Mouse (Mus musculus) inflammation-experienced regulatory T-cells, adult 6 months (primary cell): ENCODE results near the gene Tcl1. TPM values are rescaled to one million over a fixed set of nuclear protein-coding genes. Genes with fewer than 3 reads are reported as not detected.
"Not testable (repeated sequence)": the region's sequence is repeated elsewhere in the genome, so short reads cannot be mapped to it uniquely, and the experiment has no call there.

Experiments used
- ATAC-seq: one replicate; pipeline ENCODE4 v1.8.0; 2017
- polyA plus RNA-seq, 3 experiments: library from polyadenylated mRNA; unstranded; fragments of 100-300 nt; shearing (Covaris generic); gene quantifications; one replicate each; pipeline ENCODE4 v1.2.1; 2017

Tcl1 gene
- not detected for polyA plus RNA-seq

GRCm38 (mm10) chr12:105222601-105223319 is at the start of gene Tcl1:
Gene Tcl1, minus strand, starts transcription at chr12:105222793.
- no peak for ATAC-seq

DNA sequence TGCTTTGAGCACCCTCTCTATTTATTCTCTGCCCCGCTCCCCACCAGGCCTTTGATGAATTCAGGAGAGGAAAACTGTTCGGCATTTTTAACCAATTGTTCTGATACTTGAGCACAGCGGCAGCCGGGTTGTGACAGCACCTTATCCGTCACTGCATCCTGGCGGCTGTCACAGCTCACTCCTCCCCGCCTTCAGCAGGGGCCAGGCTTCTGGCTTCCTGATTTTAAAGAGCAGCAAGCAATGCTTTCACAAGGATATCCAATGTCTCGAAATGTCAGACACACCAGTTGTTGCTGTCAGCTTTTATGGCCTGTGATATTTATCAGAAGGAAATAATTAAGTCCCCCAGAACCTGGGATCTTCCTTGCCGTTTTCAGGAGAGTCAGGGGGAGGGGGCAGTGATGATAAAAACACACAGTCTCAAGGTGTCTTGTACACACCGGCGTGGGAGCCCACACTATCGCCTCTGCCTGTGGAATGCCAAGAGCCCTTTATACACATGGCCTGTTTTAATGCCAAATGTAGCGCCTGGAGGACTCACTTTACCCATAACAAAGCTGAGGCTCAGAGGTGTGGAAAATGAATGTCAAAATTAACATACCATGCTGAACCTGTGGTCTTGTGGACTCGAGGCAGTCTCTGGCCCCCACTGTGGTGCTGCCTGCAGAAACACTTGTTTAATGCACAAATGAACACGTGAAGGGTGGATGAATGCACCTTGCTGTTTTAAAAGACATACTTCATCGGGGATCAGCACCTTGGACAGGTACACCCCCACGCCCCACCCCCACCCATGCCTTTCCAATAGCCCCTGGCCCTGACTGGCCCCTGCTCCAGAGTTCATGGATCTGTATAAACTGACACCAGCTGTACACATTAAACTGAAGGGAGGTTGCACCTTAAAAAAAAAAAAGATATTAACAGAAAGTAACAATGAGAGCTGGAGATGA is 48.7 kb upstream of the Tcl1 start:
- no peak for ATAC-seq

GRCm38 (mm10) chr12:105267076-105267475 is 44.5 kb upstream of the Tcl1 start:
- no peak for ATAC-seq

DNA sequence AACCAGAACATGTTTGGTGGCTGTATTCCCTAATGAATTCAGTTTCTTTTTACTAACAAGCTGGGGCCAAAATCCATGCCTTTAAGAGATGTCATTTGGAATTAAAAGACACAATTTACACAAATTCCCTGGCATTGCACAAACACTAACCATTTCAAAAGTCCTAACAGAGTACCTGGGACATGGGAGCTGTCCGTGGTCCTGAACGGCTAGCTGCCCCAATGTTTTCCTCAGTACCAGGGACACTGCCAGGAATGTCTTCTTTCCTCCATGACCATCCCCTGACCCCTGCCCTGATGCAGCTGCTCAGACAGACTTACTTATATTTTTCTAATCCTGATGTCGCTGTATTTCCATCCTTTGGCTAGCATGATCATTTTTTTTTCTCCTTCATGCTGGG is 43.5 kb upstream of the Tcl1 start:
- no peak for ATAC-seq

- ATAC-seq: no peak
These were observed 36.6 kb upstream of the Tcl1 start for GRCm38 (mm10) chr12:105259221-105259620.

GRCm38 (mm10) chr12:105258787-105259186 is 36.2 kb upstream of the Tcl1 start:
- no peak for ATAC-seq

GRCm38 (mm10) chr12:105253796-105254195 is 31.2 kb upstream of the Tcl1 start:
- no peak for ATAC-seq

- no peak for ATAC-seq
These were observed 26.2 kb upstream of the Tcl1 start for GRCm38 (mm10) chr12:105248763-105249233.

- no peak for ATAC-seq
These were observed 16.5 kb upstream of the Tcl1 start for GRCm38 (mm10) chr12:105239060-105239459.

- ATAC-seq: no peak
These were observed 12.5 kb upstream of the Tcl1 start for GRCm38 (mm10) chr12:105235091-105235490.

GRCm38 (mm10) chr12:105234362-105234761 is 11.8 kb upstream of the Tcl1 start:
- ATAC-seq: no peak

- no peak for ATAC-seq
These were observed 2.2 kb upstream of the Tcl1 start for GRCm38 (mm10) chr12:105224621-105225320.

DNA sequence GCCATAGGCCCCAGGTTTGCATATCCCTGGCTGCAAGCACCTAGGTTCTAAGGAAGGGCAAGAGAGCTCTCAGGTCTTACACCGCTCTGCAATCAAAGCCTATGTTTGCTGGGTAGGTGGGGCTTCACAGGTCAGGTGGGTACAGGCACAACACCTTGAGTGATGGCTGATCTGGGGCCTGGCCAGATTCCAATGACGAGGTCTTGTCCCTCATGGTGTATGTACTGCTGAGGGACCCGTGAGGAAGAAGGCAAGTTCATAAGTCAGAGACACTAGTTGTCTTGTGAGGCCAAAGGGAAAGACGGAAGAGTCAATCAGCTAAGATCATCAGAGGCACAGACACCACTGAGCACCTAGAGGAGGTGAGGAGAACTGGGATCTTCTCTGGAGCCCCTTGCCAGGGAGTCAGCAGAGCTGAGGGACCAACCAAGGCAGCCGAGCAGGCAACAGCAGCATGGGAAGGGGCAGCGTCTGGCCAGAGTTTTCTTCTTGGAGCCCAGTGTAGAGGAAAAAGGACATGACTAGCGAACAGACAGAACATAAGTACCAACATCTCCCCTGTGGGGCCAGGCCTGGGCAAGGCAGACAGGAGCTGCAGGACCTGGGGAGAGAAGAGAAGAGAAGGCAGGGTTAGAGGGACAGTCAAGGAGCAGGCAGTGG is 5.4 kb downstream of the Tcl1 start:
- ATAC-seq: no peak

- ATAC-seq: no peak
These were observed 13.4 kb downstream of the Tcl1 start for GRCm38 (mm10) chr12:105209231-105209630.

DNA sequence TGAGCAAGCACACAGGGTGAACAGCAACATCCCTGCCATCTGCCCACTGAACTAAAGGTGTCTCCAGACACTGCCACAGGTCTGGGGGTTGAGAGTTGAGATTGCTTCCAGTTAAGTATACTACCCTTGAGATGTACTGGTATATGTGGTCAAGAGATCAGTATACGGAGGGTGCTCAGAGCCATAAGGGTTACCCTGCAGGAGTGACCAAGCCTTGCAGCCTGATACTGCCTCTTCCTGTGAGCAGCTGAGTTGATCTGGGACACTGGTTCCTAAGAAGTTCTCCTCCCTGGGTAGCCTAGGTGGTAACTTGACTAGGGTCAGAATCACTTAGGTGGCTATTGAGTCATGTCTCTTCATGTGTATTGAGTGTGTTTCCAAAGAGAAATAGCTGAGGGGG is 14.2 kb downstream of the Tcl1 start:
- ATAC-seq: no peak

DNA sequence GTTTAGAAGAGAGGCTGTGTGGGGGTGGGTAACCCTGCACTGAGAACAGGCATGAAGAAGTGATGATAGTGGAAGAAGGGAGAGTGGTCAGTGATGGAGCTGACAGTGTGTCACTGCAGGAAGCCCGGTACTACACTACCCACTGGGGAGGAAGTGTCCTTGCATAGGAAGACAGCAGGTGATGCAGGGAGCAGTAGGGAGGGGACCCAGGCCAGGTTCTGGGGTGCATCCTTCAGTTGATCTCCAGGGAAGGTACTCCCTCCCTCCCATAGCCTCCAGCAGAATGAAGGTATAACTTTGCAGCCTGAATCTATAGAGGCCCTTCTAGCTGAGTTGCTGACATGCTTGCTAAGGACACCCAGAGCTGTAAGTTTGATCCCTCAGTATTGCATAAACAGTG is 15.5 kb downstream of the Tcl1 start:
- ATAC-seq: no peak

GRCm38 (mm10) chr12:105201657-105202056 is 20.9 kb downstream of the Tcl1 start, which contains the start of gene Tcl1b4:
Gene Tcl1b4, plus strand, starts transcription at chr12:105201957.
- not testable (repeated sequence) for ATAC-seq

DNA sequence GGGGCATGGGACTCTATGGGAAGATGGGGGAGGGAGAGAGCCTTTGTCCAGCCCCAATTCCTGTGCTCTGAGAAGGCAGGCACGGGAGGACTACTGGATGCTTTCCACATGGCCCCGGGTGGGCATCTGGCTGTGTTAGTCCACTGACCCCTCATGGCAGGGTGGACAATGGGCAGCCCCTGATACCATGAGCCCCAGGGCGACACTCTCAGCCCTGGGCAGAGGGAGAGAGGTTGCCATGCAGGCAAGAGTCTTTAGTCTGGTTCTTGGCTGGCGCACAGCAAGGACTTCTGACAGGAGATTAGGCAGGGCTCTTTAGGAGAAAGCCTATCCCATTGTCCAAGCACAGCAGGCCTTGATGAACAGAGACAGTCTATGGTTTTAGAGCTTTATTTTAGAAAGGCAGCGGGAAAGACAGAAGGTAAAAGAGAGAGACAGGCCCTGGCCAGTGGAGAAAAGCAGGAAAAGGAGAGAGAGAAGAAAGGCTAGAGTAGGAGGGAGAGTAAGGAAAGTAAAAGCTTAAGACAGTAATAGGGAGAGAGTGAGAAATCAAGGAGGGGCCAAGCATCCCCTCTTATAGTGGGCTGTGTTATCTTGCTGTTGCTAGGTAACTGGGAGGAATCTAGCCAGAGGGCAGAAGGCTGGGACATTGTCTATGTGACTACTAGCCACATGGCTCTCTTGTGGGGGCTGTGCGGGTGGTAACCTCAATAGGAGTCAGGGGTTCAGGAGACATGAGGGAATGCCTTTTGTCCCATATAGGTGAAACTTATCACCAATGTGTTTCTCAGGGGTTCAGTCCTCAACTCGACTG is 22.7 kb downstream of the Tcl1 start:
- not testable (repeated sequence) for ATAC-seq

DNA sequence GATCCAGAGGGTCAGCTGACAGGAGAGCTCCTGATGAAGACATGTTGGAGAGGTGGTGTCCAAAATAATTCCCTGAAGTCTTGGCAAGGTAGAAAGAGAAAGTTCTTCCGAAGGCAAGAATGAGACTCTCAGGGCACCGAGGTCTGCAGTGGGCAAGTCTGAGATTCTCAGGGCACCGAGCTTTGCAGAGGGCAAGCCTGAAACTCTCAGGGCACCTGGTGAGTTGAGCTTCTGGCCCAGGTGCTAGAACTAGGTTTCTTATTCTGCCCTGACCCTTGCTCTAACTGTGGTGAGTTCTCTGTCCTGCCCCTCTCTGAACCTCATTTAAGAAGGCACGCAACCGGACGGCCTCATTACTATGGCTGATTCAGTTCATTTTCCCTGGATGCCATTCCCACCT is 31.9 kb downstream of the Tcl1 start, which contains the start of gene Tcl1b3:
TSS of gene Tcl1b3 (plus strand) at position 301 of the 400 bp plus-strand sequence.
- not testable (repeated sequence) for ATAC-seq

DNA sequence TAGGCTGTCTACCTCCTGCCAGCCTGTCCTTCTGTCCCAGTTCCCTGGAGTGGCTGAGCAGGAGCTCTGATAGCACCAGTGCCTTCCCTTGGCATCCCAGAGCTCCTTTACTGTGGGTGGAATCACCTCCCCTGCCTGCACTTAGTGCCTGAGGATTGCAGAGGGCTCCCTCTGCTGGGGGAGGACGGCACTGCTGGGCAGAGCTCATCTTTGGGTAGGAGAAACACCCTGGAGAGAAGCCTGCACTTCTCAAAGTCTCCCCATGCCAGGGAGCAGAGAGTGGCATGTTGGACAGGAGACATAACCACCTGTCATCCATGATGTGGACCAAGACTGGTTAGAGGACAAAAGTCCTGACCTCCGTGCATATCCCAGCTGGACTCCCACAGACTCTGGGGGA is 33.6 kb downstream of the Tcl1 start:
- ATAC-seq: not testable (repeated sequence)

DNA sequence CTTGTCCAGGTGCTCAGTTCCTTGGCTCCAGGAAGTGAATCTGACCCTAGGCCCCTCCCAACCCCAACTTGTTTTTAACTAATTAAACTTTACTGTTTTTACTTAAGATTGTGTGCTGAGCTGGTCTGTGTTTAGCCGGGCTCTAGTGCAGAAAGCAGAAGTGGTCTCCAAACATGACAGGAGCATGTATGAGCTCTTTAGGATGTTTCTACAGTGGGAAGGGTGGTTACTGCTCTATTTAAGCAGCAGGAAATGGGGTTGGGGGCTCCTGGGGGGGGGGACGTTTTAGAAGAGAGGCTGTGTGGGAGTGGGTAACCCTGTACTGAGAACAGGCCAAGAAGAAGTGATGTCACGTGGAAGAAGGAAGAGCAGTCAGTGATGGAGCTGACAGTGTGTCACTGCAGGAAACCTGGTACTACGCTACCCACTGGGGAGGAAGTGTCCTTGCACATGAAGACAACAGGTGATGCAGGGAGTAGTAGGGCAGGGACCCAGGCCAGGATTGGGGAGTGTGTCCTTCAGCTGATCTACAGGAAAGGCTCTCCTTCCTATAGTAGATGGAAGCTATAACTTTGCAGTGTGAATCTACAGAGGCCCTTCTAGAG is 41.5 kb downstream of the Tcl1 start:
- ATAC-seq: not testable (repeated sequence)
